Mouse (Mus musculus) kidney, postnatal 25 days (tissue): ENCODE measurements at regions not wholly inside any gene's neighbourhood (a gene's known extent, or its start where the extent isn't known, plus 50 kb on each side); places are given as distances from the start of the nearest gene placed in this dataset.

Experiments
- DNase-seq, 2 experiments: peaks; one replicate each; pipeline ENCODE4 v3.0.0; 2021; ENCODE audit warnings: mixed read lengths in 2 of 2

DNA sequence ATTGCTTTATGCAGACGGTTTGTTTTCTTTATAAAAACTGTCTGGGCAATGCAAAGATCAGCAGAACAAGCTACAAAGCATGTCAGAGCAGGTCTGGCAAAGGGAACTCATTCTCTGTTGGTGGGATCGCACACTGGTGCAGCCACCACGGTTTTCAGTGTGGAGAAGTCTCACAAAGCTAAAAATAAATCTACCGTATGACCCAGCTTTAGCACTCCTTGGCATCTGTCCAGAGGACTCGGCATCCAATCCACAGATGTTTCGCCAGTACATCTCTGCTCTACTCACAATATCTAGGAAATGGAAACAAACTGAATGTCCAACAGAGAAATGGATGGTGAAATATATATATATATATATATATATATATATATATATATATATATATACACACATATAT lies 69.4 kb upstream of the Tbc1d5 start:
- no peak for DNase-seq

DNA sequence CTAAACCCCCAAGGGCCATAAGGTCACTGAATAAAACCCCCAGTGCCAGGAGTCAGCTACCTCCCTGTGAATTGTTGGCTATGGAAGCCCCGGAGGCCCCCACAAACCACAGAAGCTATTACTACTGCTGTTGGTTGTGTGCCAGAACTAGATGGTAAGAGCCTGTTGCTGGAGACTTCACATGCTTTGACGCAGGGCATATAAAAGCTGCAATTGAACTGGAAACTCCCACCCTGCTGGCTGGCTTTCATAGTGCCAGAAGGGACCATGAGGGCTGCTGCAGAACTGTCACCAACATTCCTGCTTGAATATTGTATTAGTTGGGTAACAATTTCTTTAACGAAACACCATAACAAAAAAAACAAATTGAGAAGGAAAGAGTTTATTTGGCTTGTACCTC lies 66.9 kb upstream of the Tbc1d5 start:
- DNase-seq, result no peak

GRCm38 (mm10) chr17:51240360-51240993 lies 61.3 kb upstream of the Tbc1d5 start:
- DNase-seq, result no peak

DNA sequence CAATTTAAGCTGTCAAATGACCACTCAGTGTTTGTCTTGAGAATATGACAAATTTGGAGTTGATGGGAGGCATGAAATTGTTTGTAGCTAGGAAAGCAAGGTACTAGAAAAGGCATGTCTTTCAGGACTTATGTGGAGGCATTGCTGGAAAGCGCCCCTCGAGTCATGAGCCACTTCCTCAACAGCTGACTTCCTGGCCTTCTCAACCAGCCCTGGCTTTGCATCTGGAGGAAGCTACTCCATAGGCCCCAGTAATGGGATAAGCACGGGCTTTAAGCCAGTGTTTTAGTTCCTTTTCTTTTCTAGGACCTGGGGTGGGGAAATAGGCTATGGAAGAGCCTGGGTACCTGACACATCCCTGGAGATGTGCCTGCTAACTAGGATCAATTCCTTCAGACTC lies 60.3 kb upstream of the Tbc1d5 start:
- no peak for DNase-seq
